Mouse (Mus musculus) layer of hippocampus, adult 9-10 months (tissue): Measurements from ENCODE around the gene Ankrd13b.
"Not testable (repeated sequence)": the region's sequence is repeated elsewhere in the genome, so short reads cannot be mapped to it uniquely, and the experiment has no call there.

Experiments
- DNase-seq: peaks from one replicate; pipeline ENCODE4 v3.0.0; 2022; ENCODE audit warnings: low spot score

Gene Ankrd13b

DNA sequence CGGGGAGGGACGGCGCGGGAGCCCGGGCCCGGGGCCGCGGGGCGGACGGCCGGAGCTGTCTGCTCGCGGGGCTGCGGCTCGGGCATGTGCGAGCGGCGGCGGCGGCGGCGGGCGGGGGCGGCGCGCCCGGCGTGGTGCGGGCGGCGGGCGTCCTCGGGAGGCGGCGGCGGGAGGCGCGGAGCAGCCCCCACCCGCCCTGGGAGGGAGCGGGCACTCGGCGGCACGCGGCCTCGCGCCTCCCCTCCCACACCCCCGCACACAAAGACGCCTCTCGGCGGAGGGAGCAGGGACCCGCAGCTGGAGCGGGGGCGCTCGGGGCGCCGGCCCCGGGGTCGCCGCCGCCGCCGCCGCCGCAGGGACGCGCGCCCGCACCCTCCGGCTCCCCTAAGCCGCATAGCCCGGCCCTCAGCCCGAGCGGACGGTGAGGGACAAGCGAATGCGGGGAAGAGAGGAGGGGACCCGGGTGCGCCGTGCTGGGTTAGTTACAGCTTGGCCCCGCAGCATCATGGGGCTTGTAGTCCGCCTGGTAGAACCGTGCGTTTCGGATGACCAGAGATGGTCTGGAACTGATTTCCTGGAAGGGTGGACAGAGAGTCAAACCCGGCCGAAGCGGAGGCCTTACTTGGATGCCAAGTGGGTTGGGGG is at the start of gene Ankrd13b:
TSS of gene Ankrd13b (minus strand) at position 88 of the 645 bp plus-strand sequence.
- DNase-seq, result no peak

GRCm38 (mm10) chr11:77532202-77532846 is 42.8 kb upstream of the Ankrd13b start:
- DNase-seq, result no peak

- DNase-seq, result no peak
Measured at GRCm38 (mm10) chr11:77530862-77531261, 41.4 kb upstream of the Ankrd13b start.

DNA sequence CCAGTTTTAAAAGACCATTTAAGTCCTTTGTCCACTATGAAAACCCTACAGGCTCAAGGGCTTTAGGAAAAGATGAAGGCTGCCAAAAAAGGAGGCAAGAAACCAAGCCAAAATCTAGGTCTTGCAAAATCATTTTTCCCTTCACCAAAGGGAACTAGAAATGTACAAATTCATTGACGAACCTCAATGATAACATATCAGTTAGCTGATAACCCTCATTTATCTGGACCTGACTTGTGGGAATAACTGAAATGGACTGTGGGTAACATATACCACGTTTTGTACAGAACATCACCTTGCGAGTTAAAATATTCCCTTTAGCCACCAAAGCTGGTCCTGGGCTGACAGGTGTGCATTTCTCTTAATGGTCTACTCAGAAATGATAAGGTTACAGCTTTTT is 40.2 kb upstream of the Ankrd13b start:
- no peak for DNase-seq

- not testable (repeated sequence) for DNase-seq
Measured at GRCm38 (mm10) chr11:77528420-77528819, 38.9 kb upstream of the Ankrd13b start.

DNA sequence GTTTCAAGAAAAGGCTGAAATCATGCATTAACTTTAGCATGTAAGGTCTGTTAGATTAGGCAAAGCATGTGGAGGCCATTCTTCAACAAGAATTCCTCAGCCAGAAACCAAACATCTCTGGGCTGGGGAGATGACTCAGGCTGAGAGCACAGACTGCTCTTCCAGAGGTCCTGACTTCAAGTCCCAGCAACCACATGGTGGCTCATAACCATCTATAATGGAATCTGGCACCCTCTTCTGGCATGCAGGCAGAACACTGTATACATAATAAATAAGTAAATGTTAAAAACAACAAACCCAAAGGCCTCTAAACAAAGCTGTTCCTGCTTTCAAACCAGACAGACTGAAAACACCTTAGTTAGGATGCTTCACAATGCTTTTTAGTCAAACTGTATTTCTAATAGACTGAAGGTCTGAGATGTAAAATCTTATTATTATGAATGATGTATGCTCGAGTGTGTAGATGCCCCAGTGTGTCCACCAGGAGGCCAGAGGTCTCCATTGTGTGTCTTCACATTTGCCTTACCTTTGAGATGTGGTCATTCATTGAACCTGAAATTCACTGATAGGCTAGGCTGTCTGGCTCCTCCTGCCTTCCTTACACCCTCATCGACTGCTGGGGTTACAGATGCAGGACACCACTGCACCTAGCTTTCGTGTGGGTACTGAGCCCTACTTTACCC is 36.5 kb upstream of the Ankrd13b start:
- DNase-seq, result no peak

- no peak for DNase-seq
Measured at GRCm38 (mm10) chr11:77520601-77521529, 31.4 kb upstream of the Ankrd13b start.

DNA sequence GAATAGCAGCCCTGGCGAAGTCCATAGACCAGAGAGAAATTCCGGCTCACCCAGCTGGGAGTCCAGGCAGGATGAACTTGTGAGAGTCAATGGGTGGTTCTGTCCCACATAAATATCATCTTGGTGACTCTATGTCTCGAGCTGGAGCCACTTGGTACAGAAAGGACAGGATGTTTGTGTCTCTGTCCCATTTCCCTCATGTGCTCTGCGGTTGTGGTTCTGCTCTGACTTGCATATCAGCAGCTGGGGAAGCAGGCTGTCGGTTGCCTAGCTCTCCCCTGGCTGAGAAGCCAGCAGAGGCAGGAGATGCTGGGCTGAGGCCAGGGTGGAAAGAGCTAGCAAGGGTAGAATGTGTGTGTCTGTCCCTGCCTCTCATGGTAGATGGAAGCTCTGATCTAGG is 29.6 kb upstream of the Ankrd13b start, which contains the start of gene Gm10392:
TSS of gene Gm10392 (minus strand) at position 156 of the 400 bp plus-strand sequence.
- no peak for DNase-seq

GRCm38 (mm10) chr11:77518051-77518798 is 28.7 kb upstream of the Ankrd13b start:
- no peak for DNase-seq

- no peak for DNase-seq
Measured at GRCm38 (mm10) chr11:77516553-77517425, 27.3 kb upstream of the Ankrd13b start.

DNA sequence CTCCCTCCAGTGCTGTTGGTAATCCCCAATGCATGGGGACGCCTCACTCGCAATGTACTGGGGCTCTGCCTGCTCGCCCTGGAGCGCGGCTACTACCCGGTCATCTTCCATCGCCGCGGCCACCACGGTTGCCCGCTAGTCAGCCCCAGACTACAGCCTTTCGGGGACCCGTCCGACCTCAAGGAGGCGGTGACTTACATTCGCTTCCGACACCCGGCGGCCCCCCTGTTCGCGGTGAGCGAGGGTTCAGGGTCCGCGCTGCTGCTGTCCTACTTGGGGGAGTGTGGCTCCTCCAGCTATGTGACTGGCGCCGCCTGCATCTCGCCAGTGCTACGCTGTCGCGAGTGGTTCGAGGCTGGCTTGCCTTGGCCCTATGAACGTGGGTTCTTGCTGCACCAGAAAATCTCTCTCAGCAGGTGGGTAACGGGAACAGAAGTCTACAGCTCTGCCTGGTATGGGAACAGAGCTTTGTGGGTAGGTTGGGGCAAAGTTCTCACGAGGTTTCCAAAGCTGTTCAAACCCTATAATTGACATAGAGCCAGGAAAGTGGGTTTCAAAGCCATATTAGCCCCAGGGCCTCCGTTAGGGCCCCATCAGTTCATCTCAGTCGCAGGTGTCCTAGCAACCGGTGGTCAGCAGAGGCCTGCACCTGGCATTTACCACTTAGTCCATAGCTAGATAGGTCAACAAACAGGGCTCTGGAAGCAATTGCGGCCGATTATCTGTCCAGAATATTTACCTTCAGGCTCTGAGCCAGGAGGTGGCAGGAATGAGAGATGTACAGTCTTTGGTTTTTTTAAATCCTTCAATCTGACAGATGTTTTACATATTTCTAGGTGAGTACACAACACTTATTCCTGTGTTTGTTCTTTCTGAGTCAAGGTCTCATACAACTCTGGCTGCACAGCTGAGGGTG is 26.4 kb upstream of the Ankrd13b start, which contains the start of gene Trp53i13:
TSS of gene Trp53i13 (minus strand) at position 344 of the 916 bp plus-strand sequence.
- DNase-seq, result no peak

DNA sequence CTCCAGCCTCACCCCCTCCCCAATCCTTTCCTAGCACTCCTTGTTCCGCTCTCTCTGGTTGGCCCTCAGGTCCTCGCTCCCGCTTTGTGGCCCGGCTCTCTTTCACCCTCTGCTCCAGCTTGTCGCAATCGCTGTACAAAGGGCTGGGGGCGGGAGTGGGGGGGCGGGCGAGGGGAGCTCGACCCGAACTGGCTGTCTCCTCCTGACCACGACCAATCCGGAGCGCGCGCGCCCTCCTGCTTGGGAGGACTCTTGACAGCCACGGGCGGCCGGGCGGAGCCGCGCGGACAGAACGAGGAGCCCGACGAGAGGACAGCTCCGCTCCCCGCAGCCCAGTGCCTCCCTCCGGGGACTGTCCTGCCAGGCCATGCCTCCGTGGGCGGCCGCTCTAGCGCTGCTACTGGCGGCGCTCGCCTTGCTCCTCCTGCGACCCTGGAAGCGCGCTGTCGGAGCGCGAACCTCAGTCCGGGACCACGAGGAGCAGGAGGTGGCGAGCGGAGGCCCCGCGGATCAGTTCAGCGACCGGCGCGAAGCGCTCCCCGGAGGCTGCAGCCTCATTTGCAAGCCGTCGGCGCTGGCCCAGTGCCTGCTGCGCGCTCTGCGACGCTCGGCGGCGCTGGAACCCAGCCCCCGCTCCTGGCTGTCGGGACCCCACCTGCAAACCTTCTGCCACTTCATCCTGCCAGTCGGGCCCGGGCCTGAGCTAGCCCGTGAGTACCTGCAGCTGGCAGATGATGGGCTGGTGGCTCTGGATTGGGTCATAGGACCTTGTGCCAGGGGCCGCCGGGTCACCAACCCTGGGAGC is 25.6 kb upstream of the Ankrd13b start, which contains the start of gene Abhd15:
TSS of gene Abhd15 (plus strand) at position 290 of the 805 bp plus-strand sequence.
- DNase-seq, result no peak

GRCm38 (mm10) chr11:77514281-77514831 is 24.9 kb upstream of the Ankrd13b start:
- DNase-seq, result no peak

DNA sequence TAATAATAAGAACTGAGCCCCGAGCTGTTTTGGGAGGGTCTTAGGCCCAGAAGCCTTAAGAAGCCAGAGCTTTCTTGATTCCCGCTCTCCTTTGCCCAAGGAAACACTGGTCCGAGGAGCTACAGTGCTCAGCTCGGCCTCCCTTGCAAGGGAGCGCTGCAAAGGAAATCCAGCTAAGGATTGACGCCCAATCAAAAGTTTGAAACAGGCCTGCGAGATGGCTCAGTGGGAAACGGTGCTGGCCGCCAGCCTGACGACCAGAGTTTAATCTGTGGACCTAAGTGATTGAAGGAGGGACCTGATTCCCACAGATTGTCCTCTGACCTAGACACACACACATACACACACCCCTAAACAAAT is 24.3 kb upstream of the Ankrd13b start:
- no peak for DNase-seq

DNA sequence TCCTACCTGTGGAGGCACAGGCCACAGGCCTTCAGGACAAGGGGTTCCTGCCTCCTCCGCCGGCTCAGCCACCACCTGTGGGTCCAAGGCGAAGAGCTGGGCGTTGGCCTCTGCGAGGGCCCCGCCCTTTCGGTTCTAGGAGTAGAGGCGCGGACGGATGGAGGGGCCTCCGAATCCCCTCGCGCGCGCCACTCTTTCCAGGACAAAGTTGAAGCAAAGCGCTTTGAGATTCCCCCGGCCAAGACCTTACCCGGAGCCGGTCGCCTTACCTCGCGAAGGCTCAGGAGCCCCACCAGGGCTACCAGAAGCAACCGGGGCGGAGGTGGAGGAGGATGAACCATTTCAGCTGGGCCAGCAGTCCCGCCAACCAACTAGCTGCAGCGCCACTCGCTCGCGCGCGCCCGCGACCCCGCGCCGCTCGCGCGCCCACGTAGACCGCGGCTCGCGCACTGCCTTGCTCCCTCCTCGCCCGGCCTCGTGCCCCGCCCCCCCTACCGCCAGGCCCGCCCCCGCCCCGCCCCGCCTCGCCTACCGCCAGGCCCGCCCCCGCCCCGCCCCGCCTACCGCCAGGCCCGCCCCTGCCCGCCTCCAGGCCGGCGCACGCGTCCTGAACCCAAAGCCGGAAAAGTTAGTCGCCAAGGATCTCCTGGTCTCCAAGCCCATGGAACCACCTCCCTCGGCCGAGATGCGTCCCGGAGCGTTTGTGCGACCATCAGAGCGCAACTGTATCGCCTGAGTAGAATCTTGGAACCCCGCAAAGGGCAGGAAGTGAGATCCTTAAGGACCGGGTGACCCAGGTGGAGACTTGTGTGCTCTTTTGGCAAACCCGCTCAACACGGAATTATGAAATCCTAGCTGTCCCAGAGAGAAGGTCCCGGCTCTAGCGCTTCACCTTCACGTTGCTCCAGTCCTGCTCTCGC is 23.7 kb upstream of the Ankrd13b start:
- no peak for DNase-seq

- DNase-seq, result no peak
Measured at GRCm38 (mm10) chr11:77511336-77511735, 21.9 kb upstream of the Ankrd13b start.
